13 mouse cellular contexts compared by ENCODE assay signal in genomic region chr9:41430391-41431343, GRCm38 (mm10).
DNase-seq lines count a peak whose midpoint lies in the region; ATAC-seq and TF ChIP-seq lines count a peak whose summit lies in the region.
"Had no signal": no experiment of that assay in that cellular context is flagged by ENCODE, and none has a peak within 500 bp of the region (broad histone marks: within the 10 kb centered on the region; RNA-seq: fewer than 3 reads in every experiment).

No protein-coding gene starts in this region.

- 67% methylated on average over 16 of the region's 16 CpGs for WGBS in lung, postnatal 0 days
- WGBS in hindbrain, embryonic 10.5 days = 61% methylated on average over 16 of the region's 16 CpGs
- 25% methylated on average over 16 of the region's 16 CpGs for WGBS in midbrain, embryonic 13.5 days

- DNase-seq in lung, postnatal 0 days (ENCODE audit: low spot score) = peak; percentile 15
- DNase-seq in lung, postnatal 10 days = no peak
- no peak for DNase-seq in hindbrain, embryonic 10.5 days (ENCODE audit: low spot score)
- DNase-seq in cerebellum, postnatal 25 days = no peak
- no peak for DNase-seq in cerebellum, adult 11-12 months
- no peak for DNase-seq in gastrocnemius, adult 2 months
- DNase-seq: cerebellum, adult 2 months; embryo, embryonic 11 days; kidney, adult 8-10 months; thymus, adult 18-20 months had no signal

- TF ChIP-seq CTCF in lung, postnatal 0 days (IDR thresholded peaks at IDR 0.05) = no peak
- no peak for TF ChIP-seq CTCF in gastrocnemius, adult 2 months (IDR thresholded peaks at IDR 0.05)

- intact Hi-C loops in gastrocnemius, adult 2 months (cut with DNase I) = no loop called here

- H3K4me1 ChIP-seq in lung, postnatal 0 days (ENCODE audit: insufficient read depth, low read depth, low read length) = no peaks in the 10 kb centered on the region
- H3K4me1 ChIP-seq in hindbrain, embryonic 10.5 days (replicated peaks) = peaks cover 27% of the 10 kb centered on the region
- peaks cover 29% of the 10 kb centered on the region for H3K4me1 ChIP-seq in midbrain, embryonic 13.5 days (replicated peaks)

- H3K4me3 ChIP-seq in lung, postnatal 0 days (ENCODE audit: low read depth, low read length) = no peak overlapping the region
- H3K4me3 ChIP-seq in hindbrain, embryonic 10.5 days = no peak overlapping the region
- H3K4me3 ChIP-seq in midbrain, embryonic 13.5 days (replicated peaks) = no peak overlapping the region
- no peak overlapping the region for H3K4me3 ChIP-seq in gastrocnemius, adult 2 months

- no peaks in the 10 kb centered on the region for H3K27me3 ChIP-seq in lung, postnatal 0 days (replicated peaks; ENCODE audit: insufficient read depth, low read length)
- no peaks in the 10 kb centered on the region for H3K27me3 ChIP-seq in hindbrain, embryonic 10.5 days (ENCODE audit: insufficient read depth, poor library complexity, severe bottlenecking)
- H3K27me3 ChIP-seq in midbrain, embryonic 13.5 days = 0 out of 2 replicates have a peak, but pooled peaks cover 3% of the 10 kb centered on the region

- no peak overlapping the region for H3K9ac ChIP-seq in lung, postnatal 0 days (replicated peaks; ENCODE audit: low read depth)
- no peak overlapping the region; the same call in 1 of the 2 replicates for H3K9ac ChIP-seq in midbrain, embryonic 13.5 days (replicated peaks)

- ATAC-seq in lung, postnatal 0 days = no peak
- ATAC-seq in midbrain, embryonic 13.5 days = peak; percentile 34; the same call in 1 of the 2 replicates

- no peaks in the 10 kb centered on the region for H3K36me3 ChIP-seq in lung, postnatal 0 days (ENCODE audit: insufficient read depth, low read length)
- H3K36me3 ChIP-seq in hindbrain, embryonic 10.5 days = peaks cover 66% of the 10 kb centered on the region
- H3K36me3 ChIP-seq in midbrain, embryonic 13.5 days = peaks cover 12% of the 10 kb centered on the region
- H3K36me3 ChIP-seq: G1E had no signal

- H3K27ac ChIP-seq in lung, postnatal 0 days (ENCODE audit: low read length) = no peak overlapping the region
- 0 out of 2 replicates have a peak overlapping the region, but pooled peaks have one; percentile 36 for H3K27ac ChIP-seq in hindbrain, embryonic 10.5 days
- H3K27ac ChIP-seq in midbrain, embryonic 13.5 days = peak overlapping the region; percentile 62
- no peak overlapping the region for H3K27ac ChIP-seq in gastrocnemius, adult 2 months

- H3K9me3 ChIP-seq in lung, postnatal 0 days (ENCODE audit: low read length) = no peaks in the 10 kb centered on the region
- H3K9me3 ChIP-seq in hindbrain, embryonic 10.5 days = 0 out of 2 replicates have a peak, but pooled peaks cover under 1% of the 10 kb centered on the region
- no peaks in the 10 kb centered on the region for H3K9me3 ChIP-seq in midbrain, embryonic 13.5 days
- H3K9me3 ChIP-seq: G1E had no signal

- TF ChIP-seq EP300 in lung, postnatal 0 days (IDR thresholded peaks at IDR 0.05) = no peak

- H3K4me2 ChIP-seq in lung, postnatal 0 days (replicated peaks; ENCODE audit: low read depth, low read length) = no peak overlapping the region
- no peak overlapping the region for H3K4me2 ChIP-seq in midbrain, embryonic 13.5 days (replicated peaks)
- H3K4me2 ChIP-seq: liver, embryonic 11.5 days had no signal

Comparison
In these comparisons a context has a peak if more than half of its experiments do, and no peak if none do; other contexts are left out.
1. H3K27ac ChIP-seq: peak in hindbrain, embryonic 10.5 days (single experiment) and midbrain, embryonic 13.5 days (single experiment); none in lung, postnatal 0 days (single experiment) and gastrocnemius, adult 2 months (single experiment).